Mouse (Mus musculus): ENCODE results near the gene Tcf20. TPM values are rescaled to one million over a fixed set of nuclear protein-coding genes. Genes with fewer than 3 reads are reported as not detected.
A peak's percentile ranks its signal among the peaks of the same experiment; 100 is the strongest.

Gene Tcf20
- polyA plus RNA-seq, 1 experiment from 2014 or later, result 7.2 TPM

DNA sequence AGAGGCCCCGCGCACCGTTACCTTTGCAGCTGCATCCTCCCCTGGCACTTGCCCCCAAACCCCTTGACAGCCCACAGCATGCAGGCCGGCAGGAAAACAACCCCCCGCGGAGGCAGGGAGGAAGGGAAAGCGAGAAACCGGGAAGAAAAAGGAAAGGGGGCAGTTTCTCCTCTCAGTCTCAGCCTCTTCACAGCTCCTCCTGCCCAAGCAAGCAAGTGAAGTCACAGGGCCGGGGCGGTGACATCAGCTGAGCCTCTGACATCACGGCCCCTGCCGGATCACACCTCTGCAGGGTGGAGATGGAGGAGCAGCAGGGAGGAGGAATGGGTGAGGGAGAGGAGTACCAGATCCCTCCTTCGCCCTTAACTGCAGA, 75.7 kb downstream of the Tcf20 start:
- peak overlapping the region; percentile 52 for H3K4me2 ChIP-seq (ENCODE audit: low read depth, low read length)
- H3K9me3 ChIP-seq (ENCODE audit: control insufficient read depth, low read length), result no peaks in the 10 kb centered on the region
- H3K27ac ChIP-seq (ENCODE audit: low read length), result no peak overlapping the region
- peaks cover 7% of the 10 kb centered on the region for H3K4me1 ChIP-seq (replicated peaks; ENCODE audit: control insufficient read depth, insufficient read depth, low read length)
- H3K36me3 ChIP-seq (ENCODE audit: control insufficient read depth, insufficient read depth, low read length), result no peaks in the 10 kb centered on the region
- WGBS, result 6% methylated on average over 13 of the region's 13 CpGs
- peaks cover 14% of the 10 kb centered on the region for H3K27me3 ChIP-seq (ENCODE audit: control insufficient read depth, insufficient read depth, low read depth, low read length)
- ATAC-seq (ENCODE audit: low read depth), result 0 out of 2 replicates have a peak, but pooled peaks have one; percentile 32
- peak overlapping the region; percentile 43; the same call in 1 of the 2 replicates for H3K9ac ChIP-seq (ENCODE audit: low read length)
- peak overlapping the region; percentile 26 for H3K4me3 ChIP-seq (ENCODE audit: low read length)

GRCm38 (mm10) chr15:82911001-82911964, 76.4 kb downstream of the Tcf20 start:
- Histone ChIP-seq H3K9ac (ENCODE audit: low read length) (peak overlapping the region; percentile 43; the same call in 1 of the 2 replicates), H3K4me3 (ENCODE audit: low read length) (peak overlapping the region; percentile 26), H3K9me3 (ENCODE audit: control insufficient read depth, low read length) (no peaks in the 10 kb centered on the region), H3K27me3 (ENCODE audit: control insufficient read depth, insufficient read depth, low read depth, low read length) (peaks cover 14% of the 10 kb centered on the region), H3K36me3 (ENCODE audit: control insufficient read depth, insufficient read depth, low read length) (no peaks in the 10 kb centered on the region), H3K27ac (ENCODE audit: low read length) (no peak overlapping the region), H3K4me2 (ENCODE audit: low read depth, low read length) (peak overlapping the region; percentile 52), H3K4me1 (replicated peaks; ENCODE audit: control insufficient read depth, insufficient read depth, low read length) (peaks cover 9% of the 10 kb centered on the region)
- peak; percentile 29; the same call in 1 of the 2 replicates for ATAC-seq (ENCODE audit: low read depth)
- WGBS, result 17% methylated on average over 44 of the region's 44 CpGs

GRCm38 (mm10) chr15:82910596-82910995, 77.1 kb downstream of the Tcf20 start:
- H3K4me3 ChIP-seq (ENCODE audit: low read length), result no peak overlapping the region
- H3K27ac ChIP-seq (ENCODE audit: low read length), result no peak overlapping the region
- no peak for ATAC-seq (ENCODE audit: low read depth)
- peaks cover 9% of the 10 kb centered on the region for H3K4me1 ChIP-seq (replicated peaks; ENCODE audit: control insufficient read depth, insufficient read depth, low read length)
- no peaks in the 10 kb centered on the region for H3K36me3 ChIP-seq (ENCODE audit: control insufficient read depth, insufficient read depth, low read length)
- 79% methylated on average over 2 of the region's 2 CpGs for WGBS
- no peaks in the 10 kb centered on the region for H3K9me3 ChIP-seq (ENCODE audit: control insufficient read depth, low read length)
- no peak overlapping the region for H3K9ac ChIP-seq (ENCODE audit: low read length)
- peaks cover 14% of the 10 kb centered on the region for H3K27me3 ChIP-seq (ENCODE audit: control insufficient read depth, insufficient read depth, low read depth, low read length)
- H3K4me2 ChIP-seq (ENCODE audit: low read depth, low read length), result no peak overlapping the region

DNA sequence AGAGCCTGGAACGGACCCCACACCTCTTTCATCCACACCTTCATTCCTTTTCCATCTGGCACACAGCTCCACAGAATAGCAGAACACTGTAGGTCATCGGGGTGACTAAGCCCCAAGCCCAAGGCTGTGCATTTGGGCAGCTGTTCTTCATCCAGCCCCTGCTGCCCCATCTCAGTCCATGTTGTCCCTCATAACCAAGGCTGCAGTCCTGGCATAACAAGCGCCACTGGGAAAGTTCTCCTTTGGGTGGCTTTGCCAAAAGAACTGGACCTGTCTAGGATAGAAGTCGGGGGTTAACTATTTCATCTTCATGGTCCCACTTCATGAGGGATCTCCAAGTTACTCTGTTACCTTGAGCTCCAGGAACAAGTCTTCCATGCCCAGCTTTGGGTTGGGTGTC, 77.9 kb downstream of the Tcf20 start:
- Histone ChIP-seq H3K4me1 (replicated peaks; ENCODE audit: control insufficient read depth, insufficient read depth, low read length) (peaks cover 9% of the 10 kb centered on the region), H3K9me3 (ENCODE audit: control insufficient read depth, low read length) (no peaks in the 10 kb centered on the region), H3K4me2 (ENCODE audit: low read depth, low read length) (no peak overlapping the region), H3K4me3 (ENCODE audit: low read length) (no peak overlapping the region), H3K9ac (ENCODE audit: low read length) (no peak overlapping the region), H3K36me3 (ENCODE audit: control insufficient read depth, insufficient read depth, low read length) (no peaks in the 10 kb centered on the region), H3K27ac (ENCODE audit: low read length) (no peak overlapping the region), H3K27me3 (ENCODE audit: control insufficient read depth, insufficient read depth, low read depth, low read length) (peaks cover 14% of the 10 kb centered on the region)
- WGBS, result 87% methylated on average over 4 of the region's 4 CpGs
- ATAC-seq (ENCODE audit: low read depth), result no peak

DNA sequence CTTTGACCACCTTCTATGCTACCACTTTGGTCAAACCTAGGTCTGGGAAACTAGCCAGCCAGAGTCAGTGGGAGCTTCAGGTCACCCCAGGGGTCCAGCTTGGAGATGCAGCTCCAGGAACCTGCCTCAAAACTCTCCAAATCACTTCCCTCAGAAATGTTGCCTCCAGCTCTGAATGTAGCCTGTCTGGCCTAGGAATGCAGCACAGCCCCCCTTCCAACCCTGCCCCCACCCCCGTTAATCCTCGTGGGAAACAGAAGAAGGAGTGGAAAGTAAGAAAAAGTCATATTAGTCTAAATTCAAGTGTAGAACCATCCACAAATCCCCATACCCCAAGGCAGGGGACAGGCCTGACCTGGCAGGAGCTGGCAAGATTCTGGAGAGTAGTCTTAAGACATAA, 79.2 kb downstream of the Tcf20 start:
- H3K4me1 ChIP-seq (replicated peaks; ENCODE audit: control insufficient read depth, insufficient read depth, low read length), result peaks cover 9% of the 10 kb centered on the region
- no peaks in the 10 kb centered on the region for H3K36me3 ChIP-seq (ENCODE audit: control insufficient read depth, insufficient read depth, low read length)
- 28% methylated on average over 2 of the region's 2 CpGs for WGBS

DNA sequence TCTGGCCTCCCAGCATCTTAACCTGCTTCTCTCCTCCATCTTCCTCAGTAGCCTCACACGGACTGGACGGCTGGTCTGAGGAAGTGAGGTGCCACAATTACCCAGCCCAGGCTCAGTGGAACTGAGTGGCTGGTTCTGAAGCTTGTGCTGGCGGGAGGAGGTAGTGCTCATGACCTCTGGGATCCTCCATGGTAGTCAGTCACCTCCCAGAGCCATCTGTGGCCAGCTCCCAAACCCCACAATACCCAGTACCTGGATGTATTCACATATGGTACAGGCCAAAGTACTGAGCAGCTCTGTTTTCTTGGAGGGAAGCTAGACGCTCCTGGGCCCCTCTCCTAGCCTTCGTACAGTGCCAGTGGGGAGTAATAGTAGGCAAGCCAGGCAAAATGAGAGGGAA, 80.4 kb downstream of the Tcf20 start:
- Histone ChIP-seq H3K9me3 (ENCODE audit: control insufficient read depth, low read length) (no peaks in the 10 kb centered on the region), H3K4me1 (replicated peaks; ENCODE audit: control insufficient read depth, insufficient read depth, low read length) (peaks cover 9% of the 10 kb centered on the region), H3K4me2 (ENCODE audit: low read depth, low read length) (no peak overlapping the region), H3K27ac (ENCODE audit: low read length) (no peak overlapping the region), H3K4me3 (ENCODE audit: low read length) (no peak overlapping the region), H3K9ac (ENCODE audit: low read length) (no peak overlapping the region), H3K36me3 (ENCODE audit: control insufficient read depth, insufficient read depth, low read length) (no peaks in the 10 kb centered on the region), H3K27me3 (ENCODE audit: control insufficient read depth, insufficient read depth, low read depth, low read length) (peaks cover 9% of the 10 kb centered on the region)
- whole genome bisulfite sequencing, result 79% methylated on average over 5 of the region's 5 CpGs
- no peak for ATAC-seq (ENCODE audit: low read depth)

More for the DNA sequence above, 79.2 kb downstream of the Tcf20 start:
- Histone ChIP-seq H3K9me3 (ENCODE audit: control insufficient read depth, low read length) (no peaks in the 10 kb centered on the region), H3K27ac (ENCODE audit: low read length) (no peak overlapping the region), H3K4me3 (ENCODE audit: low read length) (no peak overlapping the region), H3K27me3 (ENCODE audit: control insufficient read depth, insufficient read depth, low read depth, low read length) (peaks cover 14% of the 10 kb centered on the region), H3K9ac (ENCODE audit: low read length) (no peak overlapping the region), H3K4me2 (ENCODE audit: low read depth, low read length) (no peak overlapping the region)
- no peak for ATAC-seq (ENCODE audit: low read depth)

DNA sequence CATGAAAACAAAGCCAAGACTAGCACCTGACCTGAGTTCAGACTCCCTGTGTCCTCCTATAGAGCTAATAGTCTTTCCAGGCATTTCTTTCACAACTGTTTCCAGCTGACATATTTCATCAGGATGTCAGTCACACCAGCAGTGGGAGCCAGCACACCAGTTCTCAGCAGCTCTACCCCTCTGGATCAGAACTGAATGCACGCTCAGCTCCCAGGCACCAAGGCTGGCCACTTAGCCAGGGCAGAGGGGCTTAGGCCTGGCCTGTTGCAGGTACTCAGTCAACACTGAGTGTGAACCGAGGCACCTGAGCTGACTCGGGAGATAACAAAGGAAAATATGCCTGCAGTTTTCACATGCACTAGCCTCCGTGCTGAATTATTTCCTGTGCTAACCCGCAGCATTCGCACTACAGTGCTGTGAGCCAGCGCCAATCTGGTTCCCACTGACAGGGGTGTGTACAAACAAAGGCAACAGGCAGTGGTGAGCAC, 81.1 kb downstream of the Tcf20 start:
- H3K27ac ChIP-seq (ENCODE audit: low read length), result no peak overlapping the region

DNA sequence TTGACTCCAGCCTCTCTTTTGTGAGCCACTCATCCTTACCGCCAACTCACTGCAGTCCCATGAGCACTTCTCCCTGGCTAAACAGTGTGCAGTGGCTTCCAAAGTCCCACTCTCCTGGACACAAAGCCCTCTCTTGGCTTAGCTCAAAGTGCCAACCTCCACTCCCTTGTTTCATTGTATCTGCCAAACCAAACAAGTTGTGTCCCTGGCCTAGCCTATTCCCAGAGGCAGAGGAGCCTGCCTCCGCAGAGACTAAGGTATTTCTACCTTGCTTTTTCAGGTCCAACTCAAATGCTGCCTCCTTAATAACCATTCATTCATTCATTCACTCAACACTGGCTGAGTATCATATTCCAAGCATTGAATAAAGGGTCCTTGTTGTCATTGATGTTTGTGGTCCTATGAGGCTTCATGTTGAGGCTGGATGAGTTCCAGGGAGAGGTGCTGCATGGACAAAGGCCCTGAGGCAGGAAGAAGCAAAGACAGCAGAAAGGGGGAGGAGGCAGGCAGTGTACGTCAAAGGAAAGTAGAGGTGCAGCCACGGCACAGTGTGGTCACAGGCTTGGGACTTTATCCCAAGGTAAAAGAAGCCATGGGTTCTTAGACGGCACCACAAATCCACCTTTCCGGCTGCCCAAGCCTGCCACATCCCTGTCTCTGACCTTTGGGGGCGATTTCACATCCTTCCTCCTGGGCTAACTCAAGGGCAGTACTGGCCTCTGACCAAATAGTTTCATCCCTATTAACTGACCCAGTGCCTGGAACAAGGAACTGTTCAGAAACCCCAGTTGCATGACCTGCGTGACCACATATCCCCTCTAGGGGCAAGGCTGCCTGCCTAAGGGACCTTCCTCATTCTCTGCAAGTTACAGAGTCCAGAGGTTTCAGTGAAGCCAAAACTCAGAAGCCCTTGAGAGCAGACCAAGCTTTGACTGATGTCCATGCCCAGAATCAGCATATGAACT, 82.0 kb downstream of the Tcf20 start:
- no peaks in the 10 kb centered on the region for H3K9me3 ChIP-seq (ENCODE audit: control insufficient read depth, low read length)
- 78% methylated on average over 8 of the region's 8 CpGs for WGBS
- peaks cover 12% of the 10 kb centered on the region for H3K4me1 ChIP-seq (replicated peaks; ENCODE audit: control insufficient read depth, insufficient read depth, low read length)
- H3K4me2 ChIP-seq (ENCODE audit: low read depth, low read length), result no peak overlapping the region
- no peak overlapping the region for H3K4me3 ChIP-seq (ENCODE audit: low read length)
- ATAC-seq (ENCODE audit: low read depth), result no peak
- H3K27me3 ChIP-seq (ENCODE audit: control insufficient read depth, insufficient read depth, low read depth, low read length), result no peaks in the 10 kb centered on the region
- H3K9ac ChIP-seq (ENCODE audit: low read length), result no peak overlapping the region
- H3K36me3 ChIP-seq (ENCODE audit: control insufficient read depth, insufficient read depth, low read length), result no peaks in the 10 kb centered on the region
- H3K27ac ChIP-seq (ENCODE audit: low read length), result no peak overlapping the region

More for the DNA sequence above, 81.1 kb downstream of the Tcf20 start:
- Histone ChIP-seq H3K4me2 (ENCODE audit: low read depth, low read length) (no peak overlapping the region), H3K36me3 (ENCODE audit: control insufficient read depth, insufficient read depth, low read length) (no peaks in the 10 kb centered on the region), H3K4me3 (ENCODE audit: low read length) (no peak overlapping the region), H3K4me1 (replicated peaks; ENCODE audit: control insufficient read depth, insufficient read depth, low read length) (peaks cover 6% of the 10 kb centered on the region), H3K27me3 (ENCODE audit: control insufficient read depth, insufficient read depth, low read depth, low read length) (peaks cover 4% of the 10 kb centered on the region), H3K9me3 (ENCODE audit: control insufficient read depth, low read length) (no peaks in the 10 kb centered on the region), H3K9ac (ENCODE audit: low read length) (no peak overlapping the region)
- ATAC-seq (ENCODE audit: low read depth), result peak; percentile 63; the same call in 1 of the 2 replicates
- WGBS, result 41% methylated on average over 7 of the region's 7 CpGs
